Mouse (Mus musculus) lung, adult 2 months (tissue): ENCODE measurements at regions not wholly inside any gene's neighbourhood (a gene's known extent, or its start where the extent isn't known, plus 50 kb on each side); places are given as distances from the start of the nearest gene placed in this dataset.

Source experiments
- DNase-seq: peaks from one replicate; pipeline ENCODE4 v3.0.0; 2022
- H3K4me1 ChIP-seq: fragments of 200-500 bp; 2 replicates; pipeline ENCODE4 v1.6.1; 2011; ENCODE audit warnings: low read length; ENCODE audit not compliant: control insufficient read depth, insufficient read depth
- H3K4me3 ChIP-seq: fragments of 200-500 bp; replicated peaks from 2 replicates; pipeline ENCODE3; 2011; ENCODE audit warnings: low read depth, mild to moderate bottlenecking, control low read depth, low read length; ENCODE audit errors: extremely low read depth
- CTCF ChIP-seq: fragments of 200-500 bp; IDR thresholded peaks from 2 replicates; pipeline ENCODE4 v1.5.1; 2011; ENCODE audit warnings: mild to moderate bottlenecking, low read length, control low read depth; ENCODE audit not compliant: insufficient read depth
- POLR2A ChIP-seq: fragments of 200-500 bp; IDR thresholded peaks from 2 replicates; pipeline ENCODE4 v1.6.1; 2011; ENCODE audit warnings: low read depth, mild to moderate bottlenecking, control low read depth, low read length, borderline replicate concordance; ENCODE audit errors: extremely low read depth
- WGBS: fragments of 180-500 bp; shearing (Covaris S2); methylation state at CpG from one replicate; pipeline ENCODE4 v1.1.7; 2018; 5-methylcytosine and 5-hydroxymethylcytosine counted together

DNA sequence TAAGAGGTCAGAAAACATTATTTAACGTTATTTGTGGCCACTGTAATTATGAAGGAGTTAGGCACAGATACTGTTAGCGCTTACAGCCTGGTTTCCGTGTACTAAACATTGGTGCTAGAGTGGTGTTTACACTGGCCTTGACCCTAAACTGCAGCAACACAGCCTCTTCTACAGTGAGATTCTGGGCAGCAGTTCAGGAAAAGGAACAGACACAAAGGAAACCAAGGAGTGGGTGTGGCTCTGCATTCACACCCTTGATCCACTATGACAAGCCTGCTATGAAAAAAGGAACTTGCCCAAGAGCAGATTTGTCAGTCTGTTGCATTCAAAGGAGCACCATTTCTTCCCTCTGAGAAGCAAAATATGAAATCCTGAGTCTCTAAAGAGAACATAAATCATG lies 356.7 kb downstream of the Bckdhb start:
- no peak for TF ChIP-seq POLR2A
- no peak for TF ChIP-seq CTCF
- Histone ChIP-seq H3K4me1 (no peaks in the 10 kb centered on the region), H3K4me3 (no peak overlapping the region)
- no peak for DNase-seq
- 10% methylated on average over 3 of the region's 3 CpGs for WGBS

DNA sequence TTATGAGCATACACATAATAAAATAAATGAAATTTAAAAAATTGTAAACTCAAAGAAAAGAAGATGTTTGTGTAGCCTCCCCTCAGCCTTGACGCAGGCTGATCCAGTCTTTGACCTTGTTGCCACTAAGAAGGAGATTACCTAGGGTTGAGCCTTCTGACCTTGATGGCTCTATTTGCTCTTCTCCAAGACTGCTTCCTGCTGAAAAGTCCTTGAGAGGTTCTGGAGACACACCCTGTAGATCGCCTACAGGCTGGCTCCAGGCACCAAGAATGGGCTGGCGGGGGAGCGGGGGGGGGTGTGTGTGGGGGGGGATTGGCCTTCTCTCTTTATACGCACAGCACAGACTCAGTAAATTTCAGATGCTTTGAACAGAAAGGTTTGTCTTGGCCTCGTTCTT lies 358.4 kb downstream of the Bckdhb start:
- Histone ChIP-seq H3K4me1 (no peaks in the 10 kb centered on the region), H3K4me3 (no peak overlapping the region)
- 77% methylated on average over 6 of the region's 6 CpGs for WGBS
- no peak for TF ChIP-seq POLR2A
- DNase-seq: no peak

DNA sequence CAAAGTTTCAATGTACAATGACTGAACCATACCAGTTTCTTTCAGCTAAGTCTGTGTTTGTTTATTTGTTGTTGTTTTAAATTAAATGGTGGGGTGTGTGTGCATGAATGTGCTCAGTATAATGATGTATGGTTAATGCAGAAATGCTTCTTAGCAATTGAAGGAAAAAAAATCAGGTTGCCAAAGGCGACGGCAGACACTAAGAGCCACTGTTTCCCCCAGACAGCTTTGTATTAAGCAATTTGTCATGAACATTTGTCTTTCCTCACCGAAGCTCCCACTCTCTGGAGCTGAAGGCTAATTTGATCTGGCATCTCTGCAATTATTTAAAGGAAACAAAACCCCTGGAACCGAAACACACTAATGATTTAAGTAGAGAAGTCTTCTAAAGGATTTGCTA lies 360.7 kb downstream of the Bckdhb start:
- Histone ChIP-seq H3K4me1 (no peaks in the 10 kb centered on the region), H3K4me3 (no peak overlapping the region)
- TF ChIP-seq POLR2A (no peak), CTCF (no peak)
- no peak for DNase-seq
- WGBS: 47% methylated on average over 4 of the region's 4 CpGs

DNA sequence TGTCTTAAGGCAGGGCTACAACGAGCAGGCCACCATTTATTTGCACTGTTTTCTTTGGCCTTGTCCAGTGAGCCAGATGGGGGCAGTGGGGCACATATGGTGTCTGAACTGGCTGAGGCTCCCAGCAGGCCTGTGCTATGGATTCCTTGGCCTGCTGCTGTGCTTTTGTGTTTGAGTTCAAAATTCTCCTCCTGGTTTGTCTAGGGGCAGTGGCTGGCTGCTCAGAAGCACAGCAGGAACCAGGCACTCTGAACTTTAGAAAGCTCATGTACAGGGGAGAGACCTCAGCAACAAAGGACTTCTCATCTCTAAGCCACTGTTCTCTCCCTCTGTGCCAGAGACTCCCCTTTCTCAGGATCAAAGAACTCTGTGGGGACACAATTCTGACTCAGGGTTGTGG lies 370.9 kb downstream of the Bckdhb start:
- no peak for DNase-seq
- no peak overlapping the region for H3K4me3 ChIP-seq
- WGBS: 61% methylated on average over 1 of the region's 1 CpGs
- H3K4me1 ChIP-seq: no peaks in the 10 kb centered on the region
- TF ChIP-seq POLR2A (no peak), CTCF (no peak)

DNA sequence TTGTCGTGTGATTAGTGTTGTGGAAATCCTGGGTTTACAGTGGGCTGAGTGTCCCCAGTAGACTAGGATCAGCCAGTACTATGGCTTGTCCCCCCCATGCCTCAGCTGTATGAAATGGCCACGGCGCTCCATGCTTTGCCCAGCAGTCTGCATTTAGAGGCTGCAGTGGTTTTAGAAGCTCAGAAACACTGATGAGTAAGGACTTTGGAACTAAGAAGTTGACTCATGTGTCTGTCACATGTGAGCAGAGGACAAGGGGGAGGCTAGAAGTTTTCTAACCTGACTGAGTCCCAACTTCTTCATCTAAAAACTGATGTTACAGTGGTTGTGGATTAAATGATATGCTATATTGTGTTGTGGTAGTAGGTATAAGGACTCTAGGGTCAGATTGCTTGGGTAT lies 371.5 kb downstream of the Bckdhb start:
- no peak for DNase-seq
- 94% methylated on average over 3 of the region's 3 CpGs for WGBS
- TF ChIP-seq CTCF (no peak), POLR2A (no peak)
- Histone ChIP-seq H3K4me1 (no peaks in the 10 kb centered on the region), H3K4me3 (no peak overlapping the region)

DNA sequence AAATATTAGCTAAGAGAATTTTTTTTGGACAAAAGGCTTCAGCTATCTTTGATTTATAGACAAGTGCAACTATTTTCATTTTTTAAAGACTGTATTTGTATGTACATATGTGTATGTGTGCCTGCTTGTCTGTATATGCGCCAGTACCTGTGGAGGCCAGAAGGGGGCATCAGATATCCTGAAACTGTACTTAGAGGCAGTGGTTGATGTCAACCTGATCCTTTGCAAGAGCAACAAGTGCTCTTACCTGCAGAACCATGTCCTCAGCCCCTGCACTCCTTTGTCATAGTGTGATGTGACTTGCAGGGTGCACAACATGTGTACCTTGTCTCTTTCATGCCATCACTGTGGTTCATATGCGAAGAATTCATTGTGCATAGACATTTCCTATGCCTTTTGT lies 379.5 kb downstream of the Bckdhb start:
- no peak overlapping the region for H3K4me3 ChIP-seq
- 96% methylated on average over 2 of the region's 2 CpGs for WGBS
- DNase-seq: no peak
- TF ChIP-seq POLR2A: no peak
- TF ChIP-seq CTCF: no peak
- no peaks in the 10 kb centered on the region for H3K4me1 ChIP-seq

DNA sequence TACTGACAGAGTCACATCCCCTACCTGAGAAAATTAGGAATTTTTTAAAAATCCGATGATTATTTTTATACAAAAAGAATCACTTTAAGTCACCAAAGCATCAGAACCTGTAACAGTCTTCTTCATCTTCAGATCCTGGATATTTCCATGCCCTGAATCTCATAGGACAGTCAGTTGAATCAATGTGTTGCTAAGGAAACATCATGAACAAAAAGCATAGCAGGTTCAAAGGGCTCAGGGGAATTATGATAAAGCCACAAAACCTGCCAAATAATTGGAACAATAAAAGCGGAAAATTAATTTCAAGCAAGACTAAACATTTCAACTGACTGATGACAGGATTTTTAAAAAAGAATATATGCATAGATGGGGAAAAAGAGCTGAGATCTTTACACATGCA lies 393.9 kb downstream of the Bckdhb start:
- WGBS: 86% methylated on average over 2 of the region's 2 CpGs
- TF ChIP-seq CTCF (no peak), POLR2A (no peak)
- H3K4me1 ChIP-seq: no peaks in the 10 kb centered on the region

DNA sequence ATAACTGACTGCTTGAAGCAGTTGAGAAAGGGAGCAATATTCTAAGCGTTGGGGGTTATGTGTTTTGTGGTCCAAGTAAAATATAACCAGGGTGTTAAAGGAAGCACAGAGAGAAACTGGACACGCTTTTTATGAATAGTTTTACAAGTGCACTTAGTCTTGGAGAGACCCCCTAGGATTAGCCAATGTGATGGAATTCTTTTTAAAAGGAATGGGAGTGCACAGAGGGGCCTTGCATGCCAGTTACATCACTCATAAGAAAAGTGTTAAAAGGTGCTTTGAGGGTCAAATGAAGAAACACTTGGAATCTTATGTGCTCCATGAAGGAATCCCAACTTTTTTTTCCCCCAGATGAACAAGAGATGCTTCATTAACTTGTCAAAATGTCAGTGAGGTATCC lies 394.4 kb downstream of the Bckdhb start:
- TF ChIP-seq POLR2A (no peak), CTCF (no peak)
- 62% methylated on average over 2 of the region's 2 CpGs for WGBS
- Histone ChIP-seq H3K4me3 (no peak overlapping the region), H3K4me1 (no peaks in the 10 kb centered on the region)
- no peak for DNase-seq

More for the DNA sequence above, 393.9 kb downstream of the Bckdhb start:
- no peak for DNase-seq
- H3K4me3 ChIP-seq: no peak overlapping the region

DNA sequence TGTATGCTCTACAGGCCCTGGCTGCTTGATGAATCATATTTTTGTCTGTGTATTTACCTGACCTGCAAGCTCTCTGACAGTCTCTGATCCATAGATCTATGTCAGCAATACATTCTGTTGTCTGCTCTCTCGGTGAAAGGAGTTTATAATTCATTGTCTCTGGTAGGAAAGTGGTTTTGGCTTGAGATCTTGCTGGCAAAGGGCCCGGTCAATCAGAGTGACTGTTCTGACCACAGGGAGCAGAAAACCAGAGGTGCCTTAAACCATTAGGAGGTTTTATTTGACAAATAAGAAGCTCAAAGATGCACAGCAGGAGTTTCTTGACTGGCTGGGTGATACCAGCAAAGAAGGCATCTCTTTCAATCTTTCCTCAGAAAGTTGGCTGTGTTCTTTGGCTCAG lies 398.2 kb downstream of the Bckdhb start:
- no peak overlapping the region for H3K4me3 ChIP-seq
- no peaks in the 10 kb centered on the region for H3K4me1 ChIP-seq
- no peak for DNase-seq
- TF ChIP-seq POLR2A (no peak), CTCF (no peak)
- 32% methylated on average over 2 of the region's 2 CpGs for WGBS

DNA sequence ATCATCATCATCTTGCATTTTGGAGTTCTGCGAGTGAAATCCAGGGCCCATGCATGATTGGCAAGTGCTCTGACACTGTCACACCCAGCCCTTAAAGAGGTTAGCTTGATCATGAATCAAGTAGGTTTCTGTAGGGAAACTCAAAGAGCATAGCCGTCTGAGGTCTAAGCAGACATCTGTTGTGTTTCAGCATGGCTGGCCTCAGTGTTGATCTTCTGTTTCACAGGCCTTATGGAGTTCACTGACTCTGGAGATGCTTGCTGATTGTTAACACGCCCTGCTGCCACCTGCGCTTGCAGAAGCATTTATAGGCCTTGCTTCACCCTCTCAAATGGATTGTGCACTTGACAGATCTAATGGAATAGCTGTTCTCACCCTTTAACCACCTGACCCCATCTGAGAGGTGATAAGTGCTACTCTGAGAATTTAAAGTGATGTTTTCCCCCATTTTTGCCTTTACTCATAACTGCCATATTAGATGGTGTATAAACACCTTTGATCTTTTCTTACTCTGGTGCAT lies 406.2 kb downstream of the Bckdhb start:
- H3K4me1 ChIP-seq: no peaks in the 10 kb centered on the region
- WGBS: 70% methylated on average over 4 of the region's 4 CpGs
- H3K4me3 ChIP-seq: no peak overlapping the region
- DNase-seq: no peak
- TF ChIP-seq CTCF: no peak
- no peak for TF ChIP-seq POLR2A

DNA sequence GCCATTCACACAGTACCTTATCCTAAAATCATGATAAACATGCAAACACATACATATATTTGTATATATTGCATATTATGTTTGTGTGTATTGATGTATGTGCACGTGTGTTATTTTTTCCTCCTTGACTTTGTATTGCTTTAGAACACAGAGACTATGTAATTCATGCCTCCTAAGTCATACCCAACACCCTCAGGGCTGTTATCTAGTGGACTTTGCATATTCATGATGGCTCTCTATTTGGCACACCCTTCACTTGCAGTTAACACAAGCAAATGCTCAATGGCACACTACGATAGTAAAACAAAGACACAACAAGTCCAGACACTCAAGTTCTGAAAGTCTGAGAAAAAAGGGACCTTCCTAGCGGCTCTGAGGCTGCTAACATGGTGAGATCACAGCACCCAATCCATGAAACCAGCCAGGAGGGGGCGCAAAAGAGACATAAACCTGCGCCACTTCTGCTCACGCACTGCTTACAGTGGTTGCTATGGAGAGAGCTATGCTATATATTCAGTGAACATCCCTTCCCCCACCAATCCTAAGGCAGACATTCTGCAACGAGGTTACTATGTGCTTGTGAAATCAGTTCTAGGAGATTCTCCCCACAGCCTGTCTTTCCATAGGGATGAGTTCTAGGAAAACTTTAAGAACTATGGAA lies 418.6 kb downstream of the Bckdhb start:
- H3K4me1 ChIP-seq: no peaks in the 10 kb centered on the region
- no peak for TF ChIP-seq POLR2A
- peak; percentile 57 for TF ChIP-seq CTCF
- peak; percentile 56 for DNase-seq
- 15% methylated on average over 7 of the region's 7 CpGs for WGBS
- no peak overlapping the region for H3K4me3 ChIP-seq
